Mouse (Mus musculus): ENCODE measurements around the gene Carmil1.

DNA sequence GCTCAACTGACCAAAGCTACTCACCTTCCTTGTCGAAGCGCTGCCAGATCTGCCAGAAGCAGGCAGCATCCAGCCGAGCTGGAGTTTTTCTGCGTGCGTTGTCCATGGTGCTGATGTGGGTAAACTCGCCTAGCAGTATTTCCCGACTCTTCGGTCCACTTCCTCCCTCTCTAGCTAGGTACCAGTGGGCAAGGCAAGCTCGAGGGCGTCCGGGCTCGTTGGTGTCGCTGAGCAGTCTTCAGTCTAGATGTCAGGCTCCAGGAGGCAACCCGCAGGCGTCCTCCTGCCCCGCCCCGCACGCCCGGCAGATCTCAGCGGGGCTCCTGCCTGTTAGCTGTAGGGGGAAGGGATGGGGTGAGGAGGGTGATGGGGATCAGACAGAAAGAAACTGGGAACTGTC, 289.7 kb downstream of the Carmil1 start, which contains the start of gene Scgn:
- no peak for TF ChIP-seq TAL1 (IDR thresholded peaks at IDR 0.05; ENCODE audit: low read length)
- TF ChIP-seq GATA1 (IDR thresholded peaks at IDR 0.05; ENCODE audit: low read length) = no peak

Data from erythroblast, embryonic 14.5 days (primary cell).